Mouse (Mus musculus): ENCODE data around the gene Spata45.
"Not testable (repeated sequence)": the region's sequence is repeated elsewhere in the genome, so short reads cannot be mapped to it uniquely, and the experiment has no call there.

- not testable (repeated sequence) for TF ChIP-seq EP300, CTCF (IDR thresholded peaks at IDR 0.05; ENCODE audit: low read depth)
Observed at GRCm38 (mm10) chr1:191023806-191024205, 12.6 kb upstream of the Spata45 start.

All from heart, postnatal 0 days (tissue).